ENCODE assay signal across 17 mouse cellular contexts in genomic region chr10:42230471-42231099, GRCm38 (mm10). TPM values are rescaled to one million over a fixed set of nuclear protein-coding genes. Genes with fewer than 3 reads are reported as not detected.
DNase-seq lines count a peak whose midpoint lies in the region; ATAC-seq and TF ChIP-seq lines count a peak whose summit lies in the region.
"Had no signal": no experiment of that assay in that cellular context is flagged by ENCODE, and none has a peak within 500 bp of the region (broad histone marks: within the 10 kb centered on the region; RNA-seq: fewer than 3 reads in every experiment).

No protein-coding gene starts in this region.

- H3K36me3 ChIP-seq in kidney, embryonic 16.5 days (ENCODE audit: insufficient read depth, low read length) = peaks cover 6% of the 10 kb centered on the region; the same call in 1 of the 2 replicates
- H3K36me3 ChIP-seq in liver, adult 2 months (ENCODE audit: control insufficient read depth, insufficient read depth, low read length) = no peaks in the 10 kb centered on the region
- H3K36me3 ChIP-seq in small intestine, adult 2 months (ENCODE audit: control insufficient read depth, insufficient read depth, low read length) = no peaks in the 10 kb centered on the region
- H3K36me3 ChIP-seq: embryonic facial prominence, embryonic 12.5 days; hindbrain, embryonic 12.5 days; midbrain, embryonic 10.5 days had no signal

- H3K9ac ChIP-seq in kidney, embryonic 16.5 days (replicated peaks; ENCODE audit: low read length) = no peak overlapping the region
- peak overlapping the region; percentile 52 for H3K9ac ChIP-seq in liver, adult 2 months (ENCODE audit: low read depth, low read length)
- H3K9ac ChIP-seq: embryonic facial prominence, embryonic 12.5 days; hindbrain, embryonic 12.5 days; limb, embryonic 15.5 days had no signal

- ATAC-seq in kidney, embryonic 16.5 days (ENCODE audit: low FRiP score, low TSS enrichment) = no peak
- no peak for ATAC-seq in activated CD4-positive, CD25-positive, alpha-beta regulatory T cell, adult 4 months
- ATAC-seq: inflammation-experienced regulatory T-cells, adult 6 months had no signal

- H3K4me2 ChIP-seq in kidney, embryonic 16.5 days (replicated peaks; ENCODE audit: low read depth, low read length) = no peak overlapping the region
- H3K4me2 ChIP-seq: embryonic facial prominence, embryonic 12.5 days; hindbrain, embryonic 12.5 days; limb, embryonic 15.5 days had no signal

- H3K4me3 ChIP-seq in kidney, embryonic 16.5 days (ENCODE audit: low read length) = no peak overlapping the region
- no peak overlapping the region for H3K4me3 ChIP-seq in liver, adult 2 months (ENCODE audit: insufficient read depth, low read depth, low read length)
- no peak overlapping the region for H3K4me3 ChIP-seq in small intestine, adult 2 months (ENCODE audit: low read depth, low read length)
- H3K4me3 ChIP-seq: embryonic facial prominence, embryonic 12.5 days; hindbrain, embryonic 12.5 days; limb, embryonic 15.5 days; midbrain, embryonic 10.5 days had no signal

- H3K27ac ChIP-seq in kidney, embryonic 16.5 days (ENCODE audit: low read length) = no peak overlapping the region
- H3K27ac ChIP-seq in liver, adult 2 months (replicated peaks; ENCODE audit: insufficient read depth, low read depth, low read length) = peak overlapping the region; percentile 96
- H3K27ac ChIP-seq in small intestine, adult 2 months (ENCODE audit: insufficient read depth, low read depth, low read length) = peak overlapping the region; percentile 91
- H3K27ac ChIP-seq: embryonic facial prominence, embryonic 12.5 days; hindbrain, embryonic 12.5 days; limb, embryonic 15.5 days; midbrain, embryonic 10.5 days had no signal

- peaks cover 49% of the 10 kb centered on the region for H3K4me1 ChIP-seq in kidney, embryonic 16.5 days (ENCODE audit: insufficient read depth, low read length)
- H3K4me1 ChIP-seq in liver, adult 2 months (ENCODE audit: control insufficient read depth, insufficient read depth, low read length) = peaks cover 68% of the 10 kb centered on the region
- H3K4me1 ChIP-seq in small intestine, adult 2 months (ENCODE audit: control insufficient read depth, insufficient read depth, insufficient read length, low read length) = peaks cover 27% of the 10 kb centered on the region

- TF ChIP-seq CTCF in liver, adult 2 months (IDR thresholded peaks at IDR 0.05; ENCODE audit: low read depth, low read length) = no peak
- TF ChIP-seq CTCF in small intestine, adult 2 months (IDR thresholded peaks at IDR 0.05; ENCODE audit: extremely low read depth, insufficient read length, insufficient replicate concordance, low read depth, low read length) = no peak

- WGBS in kidney, embryonic 16.5 days = 79% methylated on average over 5 of the region's 5 CpGs
- WGBS in liver, adult 2 months = 24% methylated on average over 5 of the region's 5 CpGs
- 67% methylated on average over 5 of the region's 5 CpGs for WGBS in small intestine, adult 2 months

- H3K79me2 ChIP-seq in liver, adult 2 months (ENCODE audit: control insufficient read depth, insufficient read depth, low read length) = peaks cover 54% of the 10 kb centered on the region

- no peak for TF ChIP-seq POLR2A in liver, adult 2 months (IDR thresholded peaks at IDR 0.05; ENCODE audit: extremely low read depth, insufficient read depth, low read length)
- TF ChIP-seq POLR2A in small intestine, adult 2 months (IDR thresholded peaks at IDR 0.05; ENCODE audit: low read depth, low read length) = no peak

- H3K9me3 ChIP-seq in kidney, embryonic 16.5 days (ENCODE audit: low read length) = no peaks in the 10 kb centered on the region
- H3K9me3 ChIP-seq: embryonic facial prominence, embryonic 12.5 days; hindbrain, embryonic 12.5 days; limb, embryonic 15.5 days; midbrain, embryonic 10.5 days had no signal

- H3K27me3 ChIP-seq in kidney, embryonic 16.5 days (ENCODE audit: insufficient read depth, low read length) = no peaks in the 10 kb centered on the region
- H3K27me3 ChIP-seq in liver, adult 2 months (ENCODE audit: control insufficient read depth, insufficient read depth, low read length) = no peaks in the 10 kb centered on the region
- H3K27me3 ChIP-seq in small intestine, adult 2 months (ENCODE audit: control insufficient read depth, insufficient read depth, low read length) = no peaks in the 10 kb centered on the region
- H3K27me3 ChIP-seq: embryonic facial prominence, embryonic 12.5 days; hindbrain, embryonic 12.5 days; limb, embryonic 15.5 days had no signal

- peak; percentile 31 to 75 for DNase-seq in kidney, postnatal 25 days
- peak; percentile 54 for DNase-seq in fat pad, adult 2 months (ENCODE audit: extremely low read depth, low read depth, low spot score)
- DNase-seq in liver, adult 2 months (ENCODE audit: extremely low read depth, low read depth, low spot score) = peak; percentile 93
- no peak for DNase-seq in embryo, embryonic 10 days (ENCODE audit: low spot score)
- DNase-seq: cerebellum, adult 11 months; cerebellum, postnatal 36 days; heart, postnatal 10 days; lung, postnatal 14 days; right cerebral cortex, postnatal 25 days had no signal

RNA-seq across cellular contexts. Expression of gene Foxo3, which starts 46.0 kb away (rescaled TPM):
- 5.9 and 6.3 TPM in 2 replicates for polyA plus RNA-seq in kidney, embryonic 16.5 days (2015; fragmentation: Nextera tagmentation; extraction: Ambion mirVana)
- 34.2 and 35.4 TPM in 2 replicates for total RNA-seq in liver, adult 2 months (2014; rRNA removed)
- polyA plus RNA-seq in liver, adult 2 months (2012; rRNA removed) = 17.0 and 17.7 TPM in 2 replicates
- polyA plus RNA-seq in small intestine, adult 2 months (2012; rRNA removed) = 25.5 and 49.5 TPM in 2 replicates
- polyA plus RNA-seq in activated CD4-positive, CD25-positive, alpha-beta regulatory T cell, adult 4 months (2017; shearing (Covaris generic)) = 1 to 10 TPM; 8.6 to 9.4 TPM
